Mouse (Mus musculus) embryonic facial prominence, embryonic 15.5 days (tissue): Measurements from ENCODE around the gene Emc6. TPM values are rescaled to one million over a fixed set of nuclear protein-coding genes. Genes with fewer than 3 reads are reported as not detected.

Experiments used
- ATAC-seq: fragments of 200-750 bp; cut with Nextera tagmentation; 2 replicates; pipeline ENCODE4 v1.8.0; 2017; ENCODE audit warnings: low read depth, moderate TSS enrichment; ENCODE audit not compliant: insufficient number of reproducible peaks, low FRiP score, low TSS enrichment
- H3K27ac ChIP-seq: fragments of 300-500 bp; sonication (generic); replicated peaks from 2 replicates; pipeline ENCODE4 v1.5.1; 2015; ENCODE audit warnings: mild to moderate bottlenecking, inconsistent platforms
- H3K27me3 ChIP-seq: fragments of 300-500 bp; sonication (generic); 2 replicates; pipeline ENCODE4 v1.6.1; 2015; ENCODE audit warnings: inconsistent platforms
- H3K36me3 ChIP-seq: fragments of 300-500 bp; sonication (generic); 2 replicates; pipeline ENCODE4 v1.6.1; 2015; ENCODE audit warnings: mild to moderate bottlenecking, inconsistent platforms
- H3K4me1 ChIP-seq: fragments of 300-500 bp; sonication (generic); 2 replicates; pipeline ENCODE4 v1.6.1; 2015; ENCODE audit warnings: inconsistent platforms
- H3K4me2 ChIP-seq: fragments of 300-500 bp; sonication (generic); replicated peaks from 2 replicates; pipeline ENCODE4 v1.6.1; 2015; ENCODE audit warnings: mild to moderate bottlenecking, inconsistent platforms
- H3K4me3 ChIP-seq: fragments of 300-500 bp; sonication (generic); replicated peaks from 2 replicates; pipeline ENCODE4 v1.5.1; 2015; ENCODE audit warnings: mild to moderate bottlenecking, inconsistent platforms
- H3K9ac ChIP-seq: fragments of 300-500 bp; sonication (generic); 2 replicates; pipeline ENCODE4 v1.6.1; 2015; ENCODE audit warnings: inconsistent platforms
- H3K9me3 ChIP-seq: fragments of 300-500 bp; sonication (generic); replicated peaks from 2 replicates; pipeline ENCODE4 v1.6.1; 2016; ENCODE audit warnings: inconsistent platforms
- WGBS: fragments of 180-500 bp; shearing (Covaris S2); methylation state at CpG from one replicate; pipeline ENCODE4 v1.1.7; 2015; 5-methylcytosine and 5-hydroxymethylcytosine counted together
- polyA plus RNA-seq: library from polyadenylated mRNA; unstranded; fragments of >200 nt; fragmentation: Nextera tagmentation; extraction: Ambion mirVana; gene quantifications from 2 replicates; pipeline ENCODE4 v1.2.1, GENCODE M21; 2015

Emc6 gene
- polyA plus RNA-seq, 1 experiment from 2014 or later = 91.9 TPM

DNA sequence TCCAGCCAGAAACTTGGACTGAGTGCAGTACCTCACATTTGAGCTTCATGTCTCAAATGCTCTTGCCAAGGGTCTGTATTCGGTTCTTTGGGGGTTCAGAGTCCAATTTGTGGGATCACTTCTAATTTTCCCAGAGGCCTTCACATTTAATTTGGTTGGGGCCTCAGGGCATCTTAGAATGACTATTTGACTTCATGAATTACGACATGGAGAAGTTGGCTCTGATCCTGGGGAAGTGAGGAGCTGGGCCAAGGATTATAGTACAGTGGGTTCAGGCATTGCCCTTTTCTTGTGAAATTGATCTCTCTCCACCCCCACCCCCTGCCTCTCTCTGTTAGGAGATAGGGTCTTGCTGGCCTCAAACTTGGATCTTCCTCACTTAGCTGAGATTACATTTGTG lies 24.2 kb upstream of the Emc6 start:
- H3K27me3 ChIP-seq = no peaks in the 10 kb centered on the region
- peaks cover 18% of the 10 kb centered on the region for H3K4me1 ChIP-seq
- no peak overlapping the region for H3K4me2 ChIP-seq
- H3K4me3 ChIP-seq = no peak overlapping the region
- WGBS = 53% methylated on average over 2 of the region's 2 CpGs
- H3K9me3 ChIP-seq = no peaks in the 10 kb centered on the region
- H3K9ac ChIP-seq = no peak overlapping the region
- ATAC-seq = no peak
- H3K27ac ChIP-seq = no peak overlapping the region
- 0 out of 2 replicates have a peak, but pooled peaks cover under 1% of the 10 kb centered on the region for H3K36me3 ChIP-seq

DNA sequence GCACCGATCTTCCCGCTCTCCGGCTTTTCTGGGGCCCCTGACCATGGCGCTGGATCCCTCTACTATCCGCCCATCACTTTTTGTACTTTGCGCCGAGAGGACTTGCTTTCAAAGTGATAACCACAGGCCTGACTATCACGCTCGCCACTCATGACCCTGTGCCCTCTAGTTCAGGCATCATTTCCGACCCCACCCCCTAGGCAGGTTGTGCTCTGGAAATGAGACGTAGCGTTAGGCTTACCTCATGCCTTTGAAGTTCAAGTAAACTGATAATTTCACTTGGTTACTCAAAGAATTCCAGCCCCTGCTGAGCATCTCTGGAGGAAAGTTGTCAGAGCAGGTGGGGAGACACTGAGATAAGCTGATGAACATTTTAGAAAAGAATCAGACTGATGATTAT lies 23.0 kb upstream of the Emc6 start:
- no peaks in the 10 kb centered on the region for H3K27me3 ChIP-seq
- no peaks in the 10 kb centered on the region for H3K9me3 ChIP-seq
- peak overlapping the region; percentile 73 for H3K9ac ChIP-seq
- H3K4me2 ChIP-seq = peak overlapping the region; percentile 94
- WGBS = 1% methylated on average over 12 of the region's 12 CpGs
- H3K4me3 ChIP-seq = peak overlapping the region; percentile 82
- peaks cover 18% of the 10 kb centered on the region for H3K4me1 ChIP-seq
- H3K36me3 ChIP-seq = peaks cover 6% of the 10 kb centered on the region; the same call in 1 of the 2 replicates
- ATAC-seq = no peak
- no peak overlapping the region for H3K27ac ChIP-seq

DNA sequence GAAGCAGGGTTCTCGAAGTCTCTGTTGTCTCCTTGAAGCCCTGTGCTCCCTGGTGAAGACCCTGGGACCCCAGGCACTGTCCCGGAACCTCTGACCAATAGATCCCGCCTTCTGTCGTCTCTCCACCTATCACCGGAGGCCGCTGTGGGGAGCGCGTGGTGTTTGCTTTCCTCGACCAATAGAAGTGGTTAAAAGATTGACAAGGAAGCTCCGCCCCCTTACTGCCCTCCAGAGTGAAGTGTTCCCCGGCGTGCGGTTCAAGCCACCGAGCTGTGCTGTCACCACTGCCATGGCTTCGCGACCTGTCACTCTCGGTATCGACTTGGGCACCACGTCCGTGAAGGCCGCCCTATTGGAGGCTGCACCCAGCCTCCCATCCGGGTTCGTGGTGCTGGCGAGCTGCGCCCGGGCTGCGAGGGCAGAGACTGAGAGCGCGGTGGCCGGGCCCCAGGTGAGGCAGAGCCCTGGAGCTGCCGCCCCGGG lies 22.4 kb upstream of the Emc6 start, which contains the start of gene Shpk:
Gene Shpk (plus strand): TSS at position 231 of the 483 bp plus-strand sequence.
- H3K27ac ChIP-seq = no peak within 1 kb of the TSS
- peak within 1 kb of the TSS; percentile 82 for H3K4me3 ChIP-seq
- H3K9ac ChIP-seq = peak within 1 kb of the TSS; percentile 73
- WGBS = under 1% methylated on average over 32 of the region's 32 CpGs
- peaks cover 18% of the 10 kb centered on the region for H3K4me1 ChIP-seq
- H3K9me3 ChIP-seq = no peaks in the 10 kb centered on the region
- H3K4me2 ChIP-seq = peak within 1 kb of the TSS; percentile 94
- peaks cover 6% of the 10 kb centered on the region; the same call in 1 of the 2 replicates for H3K36me3 ChIP-seq
- peak; percentile 96 for ATAC-seq
- no peaks in the 10 kb centered on the region for H3K27me3 ChIP-seq

DNA sequence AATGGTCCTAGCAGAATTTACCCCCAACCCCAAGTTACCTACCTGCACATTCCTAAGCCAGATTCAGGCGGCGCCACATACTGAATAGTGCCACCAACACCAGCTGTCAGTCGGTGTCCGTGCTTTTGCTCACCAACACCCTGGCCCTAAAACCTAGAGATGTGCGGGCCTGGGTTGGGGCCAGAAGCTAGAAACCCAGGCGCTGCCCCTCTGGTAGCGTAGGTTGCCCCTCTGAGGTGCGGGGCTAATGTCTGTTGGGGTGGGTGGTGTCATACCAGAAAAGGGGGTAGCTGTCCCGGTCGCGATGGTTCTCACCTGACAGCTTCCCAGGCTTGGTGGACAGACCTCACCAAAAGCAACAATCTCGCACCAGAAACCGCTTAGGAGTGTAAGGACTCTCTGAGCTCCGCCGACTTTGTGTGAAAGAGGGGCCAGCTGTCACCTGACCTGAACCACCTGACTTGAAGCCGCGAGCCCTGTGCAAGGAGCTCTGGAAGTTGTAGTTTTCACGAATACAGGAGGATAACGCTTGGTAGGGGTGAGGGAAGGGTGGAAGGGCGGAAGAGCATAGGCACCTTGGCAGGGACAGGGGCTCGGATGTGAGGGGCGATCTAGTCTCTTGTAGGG lies 21.9 kb upstream of the Emc6 start, which contains the start of gene Ctns:
Gene Ctns (minus strand): TSS at position 440 of the 627 bp plus-strand sequence.
- Histone ChIP-seq H3K9me3 (no peaks in the 10 kb centered on the region), H3K27ac (no peak within 1 kb of the TSS), H3K9ac (peak within 1 kb of the TSS; percentile 73), H3K4me3 (peak within 1 kb of the TSS; percentile 82), H3K27me3 (no peaks in the 10 kb centered on the region), H3K36me3 (peaks cover 6% of the 10 kb centered on the region; the same call in 1 of the 2 replicates), H3K4me1 (peaks cover 18% of the 10 kb centered on the region), H3K4me2 (peak within 1 kb of the TSS; percentile 94)
- peak; percentile 95 for ATAC-seq
- under 1% methylated on average over 22 of the region's 22 CpGs for WGBS

DNA sequence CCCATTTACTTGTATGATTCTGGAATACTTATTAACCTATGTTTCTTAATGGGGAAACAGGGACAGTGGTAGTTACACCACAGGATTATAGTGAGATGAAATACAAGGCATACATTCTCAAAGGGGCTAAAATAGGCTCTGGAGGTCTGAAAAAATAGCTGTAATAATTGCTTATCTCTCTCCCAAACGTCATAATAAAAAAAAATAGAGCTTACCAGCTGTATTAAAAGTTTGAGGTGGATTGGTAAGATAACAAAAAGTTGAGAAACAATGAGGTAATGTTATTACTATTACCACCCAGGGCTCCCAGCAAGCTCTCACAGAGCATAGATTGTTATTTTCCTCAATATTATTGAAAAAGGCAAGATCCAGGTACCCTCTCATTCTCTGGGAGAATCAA lies 21.4 kb upstream of the Emc6 start:
- no peaks in the 10 kb centered on the region for H3K9me3 ChIP-seq
- H3K27me3 ChIP-seq = no peaks in the 10 kb centered on the region
- peak overlapping the region; percentile 82 for H3K4me3 ChIP-seq
- WGBS = 4% methylated on average over 1 of the region's 1 CpGs
- H3K4me1 ChIP-seq = peaks cover 18% of the 10 kb centered on the region
- peak overlapping the region; percentile 94 for H3K4me2 ChIP-seq
- peaks cover 6% of the 10 kb centered on the region; the same call in 1 of the 2 replicates for H3K36me3 ChIP-seq
- no peak overlapping the region for H3K27ac ChIP-seq
- peak overlapping the region; percentile 73 for H3K9ac ChIP-seq
- no peak for ATAC-seq

DNA sequence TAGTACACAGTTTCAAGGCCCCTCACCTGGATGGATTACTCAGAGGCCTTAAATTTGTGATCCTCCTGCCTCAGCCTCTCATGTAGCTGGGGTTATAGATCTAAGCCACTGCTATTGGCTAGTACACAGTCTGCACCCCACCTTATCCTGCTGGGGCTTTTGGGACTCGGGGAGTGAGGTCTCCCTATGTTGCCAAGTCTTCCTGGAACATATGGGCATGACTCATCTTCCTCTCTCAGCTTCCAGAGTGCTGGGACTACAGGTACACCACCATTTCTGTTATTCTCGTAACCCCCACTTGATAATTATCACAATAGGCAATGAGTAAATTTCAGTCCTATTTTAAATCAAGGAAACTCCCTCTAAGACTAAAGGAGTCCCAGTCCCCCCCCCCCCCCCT lies 17.6 kb upstream of the Emc6 start:
- Histone ChIP-seq H3K9me3 (no peaks in the 10 kb centered on the region), H3K4me2 (no peak overlapping the region), H3K27ac (no peak overlapping the region), H3K27me3 (no peaks in the 10 kb centered on the region), H3K4me1 (peaks cover 10% of the 10 kb centered on the region), H3K4me3 (no peak overlapping the region), H3K36me3 (peaks cover 39% of the 10 kb centered on the region), H3K9ac (no peak overlapping the region)
- no peak for ATAC-seq
- 78% methylated on average over 2 of the region's 2 CpGs for WGBS

DNA sequence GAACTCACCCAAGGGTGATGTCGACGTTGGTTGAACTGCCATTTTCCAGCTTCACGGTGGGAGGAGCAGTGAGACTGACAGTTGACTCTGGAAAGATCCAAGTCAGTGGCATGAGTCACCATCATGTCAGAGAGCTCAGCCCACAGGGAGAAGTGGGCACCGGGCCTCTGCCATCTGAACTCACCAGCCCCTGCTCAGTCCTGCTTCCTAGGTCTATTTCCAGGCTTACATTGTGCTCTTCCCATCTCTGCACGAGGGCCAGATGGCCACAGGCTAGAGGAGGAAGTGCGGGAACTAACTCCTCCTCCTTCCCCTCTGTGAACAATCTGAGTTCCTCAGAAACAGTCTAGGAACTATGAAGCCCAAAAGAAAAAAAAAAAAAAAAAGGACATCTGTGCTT lies 16.2 kb upstream of the Emc6 start:
- H3K4me3 ChIP-seq = no peak overlapping the region

DNA sequence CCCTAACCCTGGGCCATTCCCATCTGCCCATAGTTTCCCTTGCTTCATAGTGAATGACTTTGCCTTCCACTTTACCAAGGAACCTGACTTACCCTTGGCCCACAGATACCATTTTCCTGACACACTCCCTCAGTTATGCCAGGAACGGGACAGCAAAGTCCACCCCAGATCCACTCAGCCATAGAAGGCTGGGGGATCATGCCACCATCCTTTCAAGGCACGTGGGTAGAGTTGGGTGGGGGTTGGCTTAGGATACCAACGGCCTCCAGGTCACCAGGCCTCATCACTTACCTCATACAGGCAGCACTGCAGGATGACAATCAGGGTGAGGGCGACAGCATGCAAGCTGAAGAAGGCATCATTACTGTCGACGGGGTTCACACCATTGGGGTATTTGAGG lies 10.4 kb upstream of the Emc6 start:
- ATAC-seq = no peak
- H3K4me2 ChIP-seq = no peak overlapping the region
- no peak overlapping the region for H3K27ac ChIP-seq
- no peak overlapping the region for H3K4me3 ChIP-seq
- H3K9ac ChIP-seq = no peak overlapping the region
- WGBS = 85% methylated on average over 6 of the region's 6 CpGs
- H3K36me3 ChIP-seq = peaks cover 73% of the 10 kb centered on the region
- H3K9me3 ChIP-seq = no peaks in the 10 kb centered on the region
- no peaks in the 10 kb centered on the region for H3K4me1 ChIP-seq
- no peaks in the 10 kb centered on the region for H3K27me3 ChIP-seq

More for the DNA sequence above, 16.2 kb upstream of the Emc6 start:
- 69% methylated on average over 6 of the region's 6 CpGs for WGBS
- ATAC-seq = no peak
- Histone ChIP-seq H3K27ac (no peak overlapping the region), H3K4me2 (no peak overlapping the region), H3K4me1 (peaks cover 3% of the 10 kb centered on the region; the same call in 1 of the 2 replicates), H3K9me3 (no peaks in the 10 kb centered on the region), H3K36me3 (peaks cover 48% of the 10 kb centered on the region), H3K9ac (no peak overlapping the region), H3K27me3 (no peaks in the 10 kb centered on the region)

DNA sequence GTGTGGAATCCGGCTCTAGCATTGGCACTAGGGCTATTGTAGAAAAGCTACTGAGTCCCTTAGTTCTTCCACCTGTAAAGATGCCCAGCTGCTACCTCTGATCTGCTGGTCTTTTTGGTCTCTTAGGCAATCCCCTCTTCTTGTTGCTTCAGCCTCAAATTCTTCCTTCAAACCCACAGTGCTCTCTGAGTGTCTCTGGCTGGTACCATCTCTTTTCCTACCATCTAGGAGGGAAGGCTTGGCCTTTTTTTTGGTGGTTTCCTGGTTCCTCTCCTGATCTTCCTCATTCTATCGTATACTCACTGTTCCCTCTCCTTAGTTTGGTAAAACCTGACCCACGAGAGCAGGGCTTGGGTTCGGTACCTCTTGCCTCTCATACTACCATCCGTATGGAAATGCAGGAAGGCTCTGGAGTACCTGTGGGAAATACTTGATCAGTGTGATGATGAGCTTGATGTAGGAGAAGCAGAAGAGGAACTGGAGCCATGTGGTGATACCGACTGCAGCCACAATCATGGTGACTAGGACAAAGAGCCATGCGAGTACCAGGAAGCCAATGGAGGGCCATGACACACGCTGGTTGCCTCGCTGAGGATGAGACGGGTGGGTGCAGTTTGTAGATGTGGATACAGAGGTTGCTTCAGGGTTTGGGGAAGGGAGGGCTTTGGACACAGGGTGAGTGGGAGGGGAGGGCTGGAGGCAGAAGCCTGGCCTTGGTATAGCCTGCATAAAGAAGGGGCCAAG lies 9.2 kb upstream of the Emc6 start:
- Histone ChIP-seq H3K4me1 (no peaks in the 10 kb centered on the region), H3K9ac (no peak overlapping the region), H3K27me3 (no peaks in the 10 kb centered on the region), H3K36me3 (peaks cover 65% of the 10 kb centered on the region), H3K4me2 (no peak overlapping the region), H3K27ac (no peak overlapping the region), H3K4me3 (no peak overlapping the region), H3K9me3 (no peaks in the 10 kb centered on the region)
- WGBS = 87% methylated on average over 10 of the region's 10 CpGs
- no peak for ATAC-seq

DNA sequence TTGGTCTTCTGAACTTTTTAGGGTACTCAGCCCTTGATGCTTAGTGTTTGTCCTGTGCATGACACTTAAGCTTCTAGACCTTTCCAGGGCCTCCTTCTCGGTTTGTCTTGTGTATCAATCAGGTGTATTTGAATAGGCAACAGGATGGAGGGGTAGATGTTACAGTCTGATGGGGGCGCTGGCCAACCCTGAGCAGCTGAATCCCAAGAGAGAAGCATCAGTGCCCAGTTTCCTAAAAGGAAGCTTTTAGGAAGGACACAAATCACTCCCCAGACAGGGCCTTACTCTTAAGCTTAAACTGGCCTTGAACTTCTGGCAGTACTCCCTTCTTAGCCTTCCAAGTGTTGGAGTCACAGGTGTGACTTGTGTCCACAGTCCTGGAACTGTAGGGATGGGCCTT lies 1.1 kb upstream of the Emc6 start:
- peaks cover 26% of the 10 kb centered on the region for H3K4me1 ChIP-seq
- no peaks in the 10 kb centered on the region for H3K27me3 ChIP-seq
- peak overlapping the region; percentile 90 for H3K27ac ChIP-seq
- H3K9ac ChIP-seq = peak overlapping the region; percentile 50
- H3K36me3 ChIP-seq = peaks cover 16% of the 10 kb centered on the region
- no peaks in the 10 kb centered on the region for H3K9me3 ChIP-seq
- peak overlapping the region; percentile 98 for H3K4me3 ChIP-seq
- WGBS = 0% methylated on average over 2 of the region's 2 CpGs
- peak overlapping the region; percentile 56 for H3K4me2 ChIP-seq
- no peak for ATAC-seq

DNA sequence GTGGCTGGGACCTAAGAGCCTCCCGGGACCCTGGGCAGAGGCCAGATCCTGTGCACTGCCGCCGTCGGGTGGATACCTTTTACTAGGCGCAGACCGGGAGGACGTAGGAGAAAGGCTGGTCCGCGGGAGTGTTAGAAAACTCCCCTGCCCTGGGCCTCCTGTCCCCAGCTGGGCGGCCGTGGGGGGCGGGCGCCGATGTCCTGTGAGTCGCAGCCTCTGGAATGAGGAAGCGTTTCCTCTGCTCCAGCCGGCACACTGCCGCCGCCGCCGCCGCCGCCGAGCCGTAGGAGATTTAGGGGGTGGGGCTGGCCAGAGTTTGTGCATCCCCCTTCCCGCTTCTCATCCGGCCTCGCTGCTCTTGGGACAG lies 655 bp upstream of the Emc6 start:
- no peaks in the 10 kb centered on the region for H3K9me3 ChIP-seq
- H3K4me2 ChIP-seq = peak overlapping the region; percentile 56
- peaks cover 28% of the 10 kb centered on the region for H3K4me1 ChIP-seq
- H3K36me3 ChIP-seq = peaks cover 15% of the 10 kb centered on the region
- under 1% methylated on average over 28 of the region's 28 CpGs for WGBS
- peak overlapping the region; percentile 90 for H3K27ac ChIP-seq
- no peaks in the 10 kb centered on the region for H3K27me3 ChIP-seq
- peak overlapping the region; percentile 50 for H3K9ac ChIP-seq
- peak; percentile 81 for ATAC-seq
- peak overlapping the region; percentile 98 for H3K4me3 ChIP-seq
